26 mouse cellular contexts compared by ENCODE assay signal in the genomic region with DNA sequence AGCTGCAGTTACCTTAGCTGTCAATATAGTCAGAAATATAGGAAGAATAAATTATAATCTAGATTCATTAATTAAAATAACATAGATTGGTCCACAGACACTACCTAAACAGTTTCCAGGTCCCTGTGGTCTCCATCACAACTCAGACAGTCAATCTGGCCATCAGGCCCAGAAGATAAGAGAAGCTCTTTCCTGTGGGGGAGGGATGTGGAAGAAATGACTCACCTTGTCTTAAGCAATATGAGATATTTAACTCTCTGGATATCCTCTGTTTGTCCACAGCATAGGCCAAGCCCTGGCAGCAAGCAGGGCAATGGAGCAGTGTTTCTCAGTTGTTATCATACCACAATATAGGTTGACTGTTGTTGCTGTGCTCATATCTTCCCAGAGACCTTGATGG. TPM values are rescaled to one million over a fixed set of nuclear protein-coding genes. Genes with fewer than 3 reads are reported as not detected.
"Had no signal": no experiment of that assay in that cellular context is flagged by ENCODE, and none has a peak within 500 bp of the region (broad histone marks: within the 10 kb centered on the region; RNA-seq: fewer than 3 reads in every experiment).

No protein-coding gene starts in this region.

- H3K36me3 ChIP-seq: liver, embryonic 15.5 days; midbrain, embryonic 13.5 days; midbrain, embryonic 15.5 days; neural tube, embryonic 12.5 days had no signal

- H3K9ac ChIP-seq: liver, embryonic 15.5 days; liver, postnatal 0 days; lung, embryonic 14.5 days; midbrain, embryonic 13.5 days; midbrain, embryonic 15.5 days; neural tube, embryonic 12.5 days had no signal

- H3K4me3 ChIP-seq: liver, embryonic 15.5 days; megakaryocyte, embryonic 14.5 days; midbrain, embryonic 13.5 days; midbrain, embryonic 15.5 days; neural tube, embryonic 12.5 days had no signal

- DNase-seq: liver, postnatal 0 days; lung, embryonic 14.5 days; lung, postnatal 10 days; lung, postnatal 4 days; right cerebral cortex, adult 18-20 months; right cerebral cortex, postnatal 25 days; right cerebral cortex, postnatal 4 days; spleen, adult 18-20 months; thymus, adult 18-20 months; thymus, postnatal 14 days; thymus, postnatal 36 days had no signal

- H3K4me2 ChIP-seq: liver, embryonic 15.5 days; lung, embryonic 14.5 days; midbrain, embryonic 11.5 days; midbrain, embryonic 13.5 days; midbrain, embryonic 15.5 days; neural tube, embryonic 12.5 days had no signal

- H3K27ac ChIP-seq: liver, embryonic 15.5 days; midbrain, embryonic 13.5 days; midbrain, embryonic 15.5 days; neural tube, embryonic 12.5 days had no signal

- H3K9me3 ChIP-seq: midbrain, embryonic 15.5 days had no signal

- H3K4me1 ChIP-seq: liver, embryonic 15.5 days; megakaryocyte, embryonic 14.5 days; midbrain, embryonic 13.5 days; midbrain, embryonic 15.5 days; neural tube, embryonic 12.5 days had no signal

- H3K27me3 ChIP-seq: liver, embryonic 15.5 days; megakaryocyte, embryonic 14.5 days; midbrain, embryonic 13.5 days; midbrain, embryonic 15.5 days; neural tube, embryonic 12.5 days had no signal

- ATAC-seq: liver, postnatal 0 days; midbrain, embryonic 13.5 days; midbrain, embryonic 15.5 days had no signal

RNA-seq across cellular contexts. Expression of a gene that starts 42.5 kb away (rescaled TPM):
- total RNA-seq: midbrain, postnatal 0 days; monocyte, adult 5-6 weeks; neutrophil, adult 5-6 weeks had no signal
- polyA plus RNA-seq: liver, embryonic 15.5 days; liver, postnatal 0 days; lung, embryonic 14.5 days; lung, embryonic 16.5 days; midbrain, embryonic 11.5 days; midbrain, embryonic 13.5 days; midbrain, embryonic 15.5 days; neural tube, embryonic 12.5 days; neural tube, embryonic 14.5 days; small intestine, adult 2 months; stomach, embryonic 14.5 days; stomach, embryonic 16.5 days; thymus, postnatal 0 days had no signal
